Mouse (Mus musculus): ENCODE measurements at regions not wholly inside any gene's neighbourhood (a gene's known extent, or its start where the extent isn't known, plus 50 kb on each side); places are given as distances from the start of the nearest gene placed in this dataset.

- H3K36me3 ChIP-seq (ENCODE audit: control insufficient read depth in 1 of 2, insufficient read depth in 2 of 2, low read length in 2 of 2), result no peaks in the 10 kb centered on the region
- H3K9me3 ChIP-seq (replicated peaks; ENCODE audit: insufficient read depth, low read length), result no peaks in the 10 kb centered on the region
- no peaks in the 10 kb centered on the region for H3K4me1 ChIP-seq (ENCODE audit: control insufficient read depth in 1 of 2, insufficient read depth in 2 of 2, low read length in 2 of 2)
- no peaks in the 10 kb centered on the region for H3K27me3 ChIP-seq (ENCODE audit: control insufficient read depth in 1 of 2, insufficient read depth in 2 of 2, low read length in 2 of 2)
- DNase-seq (ENCODE audit: low read depth, low spot score), result no peak
- H3K4me3 ChIP-seq (ENCODE audit: control insufficient read depth in 1 of 2, insufficient read depth in 1 of 2, low read depth in 2 of 2, low read length in 2 of 2), result no peak overlapping the region
- no peak for TF ChIP-seq ZMIZ1 (IDR thresholded peaks at IDR 0.05; ENCODE audit: low read depth, low read length)
- no peak for TF ChIP-seq USF1 (IDR thresholded peaks at IDR 0.05; ENCODE audit: low read depth, low read length)
- no peak for TF ChIP-seq SIN3A (IDR thresholded peaks at IDR 0.05; ENCODE audit: low read length)
- TF ChIP-seq POLR2AphosphoS5 (IDR thresholded peaks at IDR 0.05; ENCODE audit: borderline replicate concordance, low read depth, low read length), result no peak
- no peak for TF ChIP-seq NRF1 (IDR thresholded peaks at IDR 0.05; ENCODE audit: insufficient read depth, low read depth, low read length, poor library complexity, severe bottlenecking)
- no peak for TF ChIP-seq TAL1 (IDR thresholded peaks at IDR 0.05; ENCODE audit: low read length)
- no peak for TF ChIP-seq NELFE (IDR thresholded peaks at IDR 0.05; ENCODE audit: low read depth, low read length)
- no peaks in the 10 kb centered on the region for H3K79me2 ChIP-seq (ENCODE audit: control insufficient read depth, insufficient read depth, low read length, poor library complexity)
- H3K9ac ChIP-seq (ENCODE audit: control insufficient read depth, low read depth, low read length, poor library complexity, severe bottlenecking), result no peak overlapping the region
- H3K27ac ChIP-seq (ENCODE audit: control insufficient read depth, low read depth, low read length), result no peak overlapping the region
These were observed 430.3 kb downstream of the Nsun3 start for GRCm38 (mm10) chr16:62356349-62356748.

- no peaks in the 10 kb centered on the region for H3K9me3 ChIP-seq (replicated peaks; ENCODE audit: insufficient read depth, low read length)
- no peaks in the 10 kb centered on the region for H3K4me1 ChIP-seq (ENCODE audit: control insufficient read depth in 1 of 2, insufficient read depth in 2 of 2, low read length in 2 of 2)
- no peaks in the 10 kb centered on the region for H3K79me2 ChIP-seq (ENCODE audit: control insufficient read depth, insufficient read depth, low read length, poor library complexity)
- no peak overlapping the region for H3K27ac ChIP-seq (ENCODE audit: control insufficient read depth, low read depth, low read length)
- no peak for DNase-seq (ENCODE audit: low read depth, low spot score)
- TF ChIP-seq USF1 (IDR thresholded peaks at IDR 0.05; ENCODE audit: low read depth, low read length) (no peak), NRF1 (IDR thresholded peaks at IDR 0.05; ENCODE audit: insufficient read depth, low read depth, low read length, poor library complexity, severe bottlenecking) (no peak), E2F4 (IDR thresholded peaks at IDR 0.05; ENCODE audit: borderline replicate concordance, low read depth, low read length) (no peak), KAT2A (conservative IDR thresholded peaks at IDR 0.05; ENCODE audit: low read depth, low read length) (no peak), ZKSCAN1 (IDR thresholded peaks at IDR 0.05; ENCODE audit: low read depth, low read length) (no peak), GATA1 (IDR thresholded peaks at IDR 0.05; ENCODE audit: low read depth, low read length) (no peak), SIN3A (IDR thresholded peaks at IDR 0.05; ENCODE audit: low read length) (no peak), ELF1 (IDR thresholded peaks at IDR 0.05; ENCODE audit: low read depth, low read length) (no peak), TBP (IDR thresholded peaks at IDR 0.05; ENCODE audit: low read depth, low read length) (no peak)
- H3K36me3 ChIP-seq (ENCODE audit: control insufficient read depth in 1 of 2, insufficient read depth in 2 of 2, low read length in 2 of 2), result no peaks in the 10 kb centered on the region
- no peak overlapping the region for H3K9ac ChIP-seq (ENCODE audit: control insufficient read depth, low read depth, low read length, poor library complexity, severe bottlenecking)
- no peaks in the 10 kb centered on the region for H3K27me3 ChIP-seq (ENCODE audit: control insufficient read depth in 1 of 2, insufficient read depth in 2 of 2, low read length in 2 of 2)
- no peak overlapping the region for H3K4me3 ChIP-seq (ENCODE audit: control insufficient read depth in 1 of 2, insufficient read depth in 1 of 2, low read depth in 2 of 2, low read length in 2 of 2)
These were observed 430.8 kb downstream of the Nsun3 start for GRCm38 (mm10) chr16:62355830-62356270.

- H3K79me2 ChIP-seq (ENCODE audit: control insufficient read depth, insufficient read depth, low read length, poor library complexity), result no peaks in the 10 kb centered on the region
- H3K27me3 ChIP-seq (ENCODE audit: control insufficient read depth in 1 of 2, insufficient read depth in 2 of 2, low read length in 2 of 2), result no peaks in the 10 kb centered on the region
- no peak for TF ChIP-seq ZC3H11A (IDR thresholded peaks at IDR 0.05; ENCODE audit: low read depth, low read length)
- no peak for TF ChIP-seq MAZ (IDR thresholded peaks at IDR 0.05; ENCODE audit: low read depth, low read length)
- TF ChIP-seq MAX (IDR thresholded peaks at IDR 0.05; ENCODE audit: low read length), result no peak
- no peak for TF ChIP-seq ZNF384 (IDR thresholded peaks at IDR 0.05; ENCODE audit: low read depth, low read length)
- no peak for TF ChIP-seq MXI1 (IDR thresholded peaks at IDR 0.05; ENCODE audit: low read depth, low read length)
- no peak for TF ChIP-seq POLR2AphosphoS5 (IDR thresholded peaks at IDR 0.05; ENCODE audit: borderline replicate concordance, low read depth, low read length)
- no peak for TF ChIP-seq BHLHE40 (IDR thresholded peaks at IDR 0.05; ENCODE audit: borderline replicate concordance, low read depth, low read length)
- TF ChIP-seq EP300 (IDR thresholded peaks at IDR 0.05; ENCODE audit: low read depth in 1 of 2, low read length in 2 of 2), result no peak
- TF ChIP-seq SIN3A (IDR thresholded peaks at IDR 0.05; ENCODE audit: low read length), result no peak
- TF ChIP-seq TCF12 (IDR thresholded peaks at IDR 0.05; ENCODE audit: low read depth, low read length), result no peak
- TF ChIP-seq ETS1 (IDR thresholded peaks at IDR 0.05; ENCODE audit: low read depth, low read length), result no peak
- TF ChIP-seq JUND (IDR thresholded peaks at IDR 0.05; ENCODE audit: low read depth, low read length), result no peak
- no peak for TF ChIP-seq GATA1 (IDR thresholded peaks at IDR 0.05; ENCODE audit: low read depth, low read length)
- TF ChIP-seq MAFK (IDR thresholded peaks at IDR 0.05; ENCODE audit: borderline replicate concordance, low read depth, low read length), result no peak
- TF ChIP-seq GABPA (IDR thresholded peaks at IDR 0.05; ENCODE audit: low read depth, low read length), result no peak
- DNase-seq (ENCODE audit: low read depth, low spot score), result no peak
- H3K36me3 ChIP-seq (ENCODE audit: control insufficient read depth in 1 of 2, insufficient read depth in 2 of 2, low read length in 2 of 2), result no peaks in the 10 kb centered on the region
- no peaks in the 10 kb centered on the region for H3K4me1 ChIP-seq (ENCODE audit: control insufficient read depth in 1 of 2, insufficient read depth in 2 of 2, low read length in 2 of 2)
- no peak overlapping the region for H3K27ac ChIP-seq (ENCODE audit: control insufficient read depth, low read depth, low read length)
- H3K9me3 ChIP-seq (replicated peaks; ENCODE audit: insufficient read depth, low read length), result no peaks in the 10 kb centered on the region
- no peak overlapping the region for H3K9ac ChIP-seq (ENCODE audit: control insufficient read depth, low read depth, low read length, poor library complexity, severe bottlenecking)
- H3K4me3 ChIP-seq (ENCODE audit: control insufficient read depth in 1 of 2, insufficient read depth in 1 of 2, low read depth in 2 of 2, low read length in 2 of 2), result no peak overlapping the region
These were observed 459.1 kb downstream of the Nsun3 start for GRCm38 (mm10) chr16:62327378-62328036.
